Mouse (Mus musculus): ENCODE data around the gene Ly6g6c.

Gene Ly6g6c

DNA sequence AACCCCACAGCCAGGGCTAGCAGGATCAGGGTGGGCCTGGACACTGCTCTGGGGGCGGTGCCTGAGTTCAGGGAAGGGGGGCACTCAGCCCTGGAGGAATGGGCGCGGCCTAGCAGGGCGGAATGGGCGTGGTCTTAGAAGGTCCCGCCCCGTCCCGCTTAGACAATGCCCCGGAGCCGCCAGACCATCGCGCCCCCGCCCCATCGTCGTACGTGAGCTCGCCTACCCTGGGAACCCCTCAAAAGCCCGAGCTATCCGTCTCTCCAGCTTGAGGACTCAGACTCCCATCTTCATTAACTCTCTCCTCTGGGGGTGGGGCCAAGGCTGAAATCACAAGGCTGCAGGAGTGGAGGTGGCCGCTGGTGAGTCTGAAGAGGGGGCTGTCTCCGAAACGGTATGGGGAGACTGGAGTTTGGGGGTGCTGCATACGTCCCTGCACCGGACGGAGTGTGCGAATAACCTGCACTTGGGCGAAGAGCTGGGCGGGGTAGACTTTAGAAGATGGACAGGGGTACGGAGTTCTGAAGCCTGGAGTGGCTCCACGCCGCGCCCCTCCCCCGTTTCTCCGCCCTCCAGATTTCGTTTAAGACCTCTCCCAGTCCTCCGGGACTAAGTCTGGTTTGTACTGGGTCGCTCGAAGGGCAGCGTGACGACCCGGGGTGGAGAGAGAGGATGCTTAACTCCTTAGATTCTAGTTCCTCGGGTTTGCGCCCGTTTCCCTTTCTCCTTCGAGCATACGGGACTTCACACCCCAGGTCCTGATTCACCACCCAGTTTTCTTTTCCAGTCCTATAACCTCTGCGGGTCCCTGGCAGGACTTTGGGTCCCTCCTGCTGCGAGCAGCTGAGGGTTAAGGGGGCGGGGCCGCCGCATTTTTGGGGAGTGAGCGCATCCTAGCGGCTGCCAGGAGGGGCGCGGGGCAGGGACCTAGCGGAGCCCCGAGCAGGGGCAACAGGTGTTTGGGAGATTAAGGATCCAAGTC is 6.0 kb upstream of the Ly6g6c start, which contains the start of gene Ddah2:
Gene Ddah2, plus strand, starts transcription at position 125 of the 982 bp plus-strand sequence.
- peak; percentile 87 for DNase-seq

DNA sequence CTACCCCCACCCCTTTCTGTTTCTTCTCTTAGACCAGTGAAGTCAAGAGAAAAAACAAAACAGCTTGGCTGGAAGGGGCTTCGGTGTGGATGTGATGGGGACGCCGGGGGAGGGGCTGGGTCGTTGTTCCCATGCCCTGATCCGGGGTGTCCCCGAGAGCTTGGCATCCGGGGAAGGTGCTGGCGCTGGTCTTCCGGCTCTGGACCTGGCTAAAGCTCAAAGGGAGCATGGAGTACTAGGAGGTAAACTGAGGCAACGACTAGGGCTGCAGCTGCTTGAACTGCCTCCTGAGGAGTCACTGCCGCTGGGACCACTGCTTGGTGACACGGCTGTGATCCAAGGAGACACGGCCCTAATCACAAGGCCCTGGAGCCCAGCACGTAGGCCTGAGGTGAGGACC is 5.1 kb upstream of the Ly6g6c start:
- peak; percentile 68 for DNase-seq

DNA sequence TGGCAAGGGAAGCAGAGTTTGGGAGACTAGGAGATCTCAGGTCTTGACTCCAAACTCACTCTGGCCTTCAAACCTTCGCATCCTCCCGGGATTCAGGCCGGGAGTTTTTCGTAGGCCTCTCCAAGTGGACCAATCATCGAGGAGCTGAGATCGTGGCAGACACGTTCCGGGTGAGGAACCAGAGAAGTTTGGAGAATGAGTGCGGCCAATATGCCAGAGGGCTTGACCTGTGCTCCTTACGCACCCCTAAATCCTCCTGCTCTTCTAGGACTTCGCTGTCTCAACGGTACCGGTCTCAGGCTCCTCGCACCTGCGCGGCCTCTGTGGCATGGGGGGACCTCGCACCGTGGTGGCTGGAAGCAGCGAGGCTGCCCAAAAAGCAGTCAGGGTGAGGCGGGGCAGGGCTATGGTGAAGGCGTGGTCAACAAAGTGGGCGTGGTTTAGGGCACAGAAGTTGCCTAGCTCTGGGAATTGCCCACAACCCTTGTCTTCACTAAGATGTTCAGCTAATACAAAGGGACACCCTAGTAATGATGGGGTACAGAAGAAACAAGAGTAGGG is 4.4 kb upstream of the Ly6g6c start:
- DNase-seq = peak; percentile 59

DNA sequence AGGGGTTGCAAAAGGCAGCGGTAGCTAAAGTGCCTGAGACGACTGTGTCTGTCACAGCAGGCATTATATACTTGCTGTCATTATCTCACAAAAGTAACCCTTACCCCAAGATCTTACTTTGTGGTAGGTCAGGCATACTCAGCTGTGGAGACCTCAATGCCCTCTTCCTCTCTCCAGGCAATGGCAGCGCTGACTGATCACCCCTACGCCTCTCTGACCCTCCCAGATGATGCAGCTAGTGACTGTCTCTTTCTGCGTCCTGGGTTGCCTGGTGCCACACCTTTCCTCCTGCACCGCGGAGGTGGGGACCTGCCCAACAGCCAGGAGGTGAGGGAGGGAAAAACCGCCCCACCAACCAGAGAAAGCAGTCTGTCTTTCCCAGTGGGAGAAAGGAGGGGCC is 3.9 kb upstream of the Ly6g6c start:
- peak; percentile 49 for DNase-seq

DNA sequence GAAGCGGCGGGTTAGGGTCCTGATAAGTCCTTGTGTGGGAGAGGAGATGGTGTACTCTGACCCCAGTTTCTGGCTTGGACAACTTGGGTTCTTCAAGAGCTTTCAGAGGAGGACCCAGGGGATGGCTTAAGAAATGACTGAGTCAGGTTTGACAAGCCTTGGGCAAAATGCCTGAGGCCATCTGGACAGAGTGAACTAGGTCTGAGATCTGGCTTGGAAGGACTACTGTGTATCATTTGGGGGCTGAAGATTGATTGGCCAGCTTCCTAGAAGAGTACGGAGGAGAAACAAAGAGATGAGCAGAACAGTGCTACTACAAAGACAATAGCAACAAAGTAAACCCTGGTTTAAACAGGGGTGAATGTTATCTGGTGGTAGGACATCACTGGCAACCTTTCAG is 1.7 kb upstream of the Ly6g6c start:
- DNase-seq = no peak

DNA sequence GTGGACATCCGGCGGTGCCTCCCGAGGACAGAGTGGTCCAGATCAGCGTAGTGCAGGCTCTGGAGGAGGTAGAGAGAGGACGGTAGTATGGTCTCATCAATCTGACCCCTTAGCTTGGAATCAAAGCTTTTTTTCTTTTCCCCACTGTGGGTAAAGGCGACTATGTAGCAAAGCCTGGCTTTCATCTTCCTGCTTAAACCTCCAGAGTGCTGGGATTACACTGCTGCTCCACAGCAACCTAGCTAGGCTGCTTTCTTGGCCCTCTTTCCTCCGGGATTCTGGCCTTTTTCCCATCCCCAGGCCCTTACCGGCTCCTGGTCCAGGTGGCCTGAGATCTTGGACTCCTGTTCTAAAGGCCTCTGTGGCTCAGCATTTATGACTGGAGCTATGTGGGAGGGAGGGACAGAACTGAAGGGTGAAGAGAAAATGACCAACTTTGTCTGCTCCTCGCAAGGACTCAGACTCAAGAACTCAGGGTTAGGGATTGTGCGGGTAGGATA is 760 bp upstream of the Ly6g6c start:
- peak; percentile 85 for DNase-seq

DNA sequence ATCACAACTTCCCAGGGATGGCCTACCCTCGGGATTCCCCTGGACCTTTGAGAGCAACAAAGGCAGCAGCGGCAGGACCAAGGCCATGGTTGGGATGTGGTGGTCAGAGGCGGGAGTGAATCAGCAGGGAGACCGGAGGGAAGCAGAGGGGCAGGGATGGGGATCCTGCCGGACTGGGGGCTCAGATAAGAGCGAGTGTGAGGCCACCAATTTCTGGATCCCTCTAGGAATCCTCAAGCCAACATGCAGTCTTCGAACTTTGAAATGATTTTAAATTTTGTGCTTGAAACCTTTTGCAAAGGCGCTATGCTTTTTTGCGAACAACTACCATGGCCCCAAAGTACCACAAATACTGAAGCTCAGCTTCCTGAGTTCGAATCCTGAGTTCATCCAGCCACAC is 896 bp downstream of the Ly6g6c start, which contains the start of gene Mpig6b:
Gene Mpig6b, minus strand, starts transcription at position 101 of the 400 bp plus-strand sequence.
- DNase-seq = no peak

DNA sequence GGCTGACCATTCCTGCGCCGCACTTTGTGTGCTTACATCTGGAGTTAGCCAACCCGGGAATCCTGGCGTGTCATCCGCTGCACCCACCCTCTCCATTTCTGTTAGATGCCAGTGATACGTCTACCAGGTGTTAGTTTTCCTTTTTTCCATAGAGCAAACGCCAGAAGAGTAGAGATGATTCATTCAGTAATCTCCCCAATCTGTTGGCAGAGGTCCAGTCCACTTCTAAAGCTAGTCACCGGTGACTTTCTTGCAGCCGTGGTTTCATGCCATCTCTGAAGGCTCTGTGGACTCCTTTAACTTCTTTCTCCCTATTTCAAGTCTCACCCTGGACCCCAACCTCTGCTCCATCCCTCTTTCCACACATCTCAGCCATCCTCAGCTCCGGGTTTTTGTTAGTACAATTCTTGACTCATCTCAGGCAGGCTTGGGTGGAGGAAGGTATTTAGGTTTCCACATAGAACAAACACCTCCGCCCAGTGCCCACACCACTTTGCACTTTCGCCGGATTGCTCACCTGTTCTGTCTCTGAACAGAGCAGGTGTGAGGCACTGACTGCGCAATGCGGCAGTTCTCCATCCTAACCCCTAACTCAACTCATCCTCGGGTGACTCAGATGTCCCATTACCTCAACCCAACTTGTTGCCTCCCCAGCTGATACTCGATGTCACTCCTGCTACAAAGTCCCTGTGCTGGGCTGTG is 3.2 kb downstream of the Ly6g6c start:
- DNase-seq = no peak

DNA sequence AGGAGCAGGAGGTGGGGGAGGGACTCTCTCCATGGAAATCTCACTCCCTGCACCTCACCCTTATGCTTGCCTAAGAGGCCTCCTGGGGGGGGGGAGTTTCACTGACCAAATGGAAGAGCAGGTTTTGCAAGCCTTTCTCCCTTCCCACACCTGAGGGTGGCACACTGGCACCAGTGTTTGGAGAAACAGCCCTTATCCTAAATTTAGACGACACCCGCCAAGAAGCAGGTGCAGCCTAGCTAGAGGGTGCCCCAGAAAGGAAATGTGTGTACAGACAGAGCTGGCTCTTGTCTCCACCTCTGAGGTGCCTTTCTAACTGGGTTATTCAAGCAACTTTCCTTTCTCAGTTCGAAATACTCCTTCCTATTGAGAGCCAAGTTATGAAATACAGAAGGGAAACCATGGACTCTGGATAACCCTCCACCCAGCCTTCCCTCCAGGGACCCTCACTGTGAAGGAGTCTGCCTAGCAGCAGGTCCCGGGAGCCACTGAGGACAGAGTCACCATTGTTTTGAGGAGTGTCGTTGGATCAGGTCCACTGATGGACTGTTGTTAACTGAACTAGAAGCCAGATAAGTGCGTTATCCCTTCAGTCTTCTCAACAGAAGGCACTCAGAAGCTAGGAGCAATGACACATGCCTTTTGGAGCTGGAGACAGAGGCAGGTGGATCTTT is 5.5 kb downstream of the Ly6g6c start:
- peak; percentile 96 for DNase-seq

DNA sequence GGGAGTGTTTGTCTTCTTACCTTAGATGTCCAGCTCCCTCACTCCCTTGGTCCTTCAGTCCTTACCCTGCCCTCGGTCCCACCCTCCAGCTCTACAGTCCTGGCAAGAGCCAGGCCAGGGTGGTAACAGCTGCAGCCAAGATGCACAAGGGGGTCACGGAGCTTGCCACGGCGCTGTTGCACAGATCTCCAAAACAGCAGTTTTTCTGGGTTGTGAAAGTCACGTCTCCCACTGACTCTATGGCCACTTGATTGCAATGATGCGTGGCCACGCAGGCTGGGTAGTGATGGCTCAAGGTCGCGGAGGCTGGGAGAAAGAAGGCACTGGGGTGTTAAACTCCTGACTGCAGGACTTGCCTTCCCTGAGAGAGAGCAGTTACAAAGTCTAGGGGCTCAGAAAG is 6.3 kb downstream of the Ly6g6c start:
- DNase-seq = peak; percentile 66

DNA sequence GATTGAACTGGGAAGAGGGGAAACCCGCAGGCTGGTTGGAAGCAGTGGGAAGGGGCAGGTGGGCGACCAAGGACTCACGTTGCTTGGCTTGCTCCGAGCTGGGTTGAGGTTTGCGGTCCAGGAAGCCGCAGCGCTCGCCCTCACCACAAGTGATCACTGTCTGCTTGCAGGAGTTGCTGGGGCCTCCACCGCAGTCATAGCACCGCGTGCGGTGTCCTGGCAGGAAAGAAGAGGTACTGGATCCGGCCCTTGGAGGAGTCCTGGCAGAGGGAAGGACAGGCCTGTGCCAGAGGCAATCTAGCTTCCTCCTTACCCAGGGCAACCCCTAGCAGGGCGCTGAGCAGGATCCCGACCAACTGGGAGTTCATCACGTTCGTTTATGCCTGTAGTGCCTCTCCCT is 8.9 kb downstream of the Ly6g6c start:
- DNase-seq = peak; percentile 93

DNA sequence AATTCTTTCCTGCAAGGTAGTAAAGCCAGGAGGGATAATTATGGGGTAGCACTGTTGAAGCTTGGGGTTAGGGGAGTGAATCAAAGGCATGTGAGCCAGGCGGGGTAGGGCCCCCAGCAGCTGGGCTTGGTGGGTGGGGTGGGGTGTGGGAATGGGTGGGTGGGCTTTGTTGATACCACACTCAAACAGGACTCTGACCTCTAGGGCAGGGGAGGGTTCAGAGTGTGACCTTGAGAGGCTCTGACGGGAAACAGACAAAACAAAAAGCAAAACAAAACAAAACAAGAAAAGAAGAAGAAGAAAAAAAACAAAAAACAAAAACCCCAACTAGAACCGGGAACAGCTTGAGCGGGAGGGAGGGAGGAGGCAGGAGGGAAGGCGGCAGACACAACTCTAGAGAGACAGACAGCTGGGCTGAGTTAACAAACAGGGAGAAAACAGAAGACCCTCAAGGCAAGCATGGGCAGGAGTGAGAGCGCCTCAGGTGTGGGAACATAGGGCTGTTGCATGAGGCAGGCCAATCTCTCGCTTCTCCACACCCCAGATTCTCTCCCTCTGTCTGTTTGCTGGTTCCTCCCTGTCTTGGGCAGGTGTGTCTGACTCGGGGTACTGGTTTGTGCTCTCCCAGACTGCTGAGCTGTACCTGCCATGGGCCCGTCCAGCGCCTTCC is 11.5 kb downstream of the Ly6g6c start, which contains the start of gene Ly6g6e:
Gene Ly6g6e, plus strand, starts transcription at position 396 of the 670 bp plus-strand sequence.
- DNase-seq = no peak

DNA sequence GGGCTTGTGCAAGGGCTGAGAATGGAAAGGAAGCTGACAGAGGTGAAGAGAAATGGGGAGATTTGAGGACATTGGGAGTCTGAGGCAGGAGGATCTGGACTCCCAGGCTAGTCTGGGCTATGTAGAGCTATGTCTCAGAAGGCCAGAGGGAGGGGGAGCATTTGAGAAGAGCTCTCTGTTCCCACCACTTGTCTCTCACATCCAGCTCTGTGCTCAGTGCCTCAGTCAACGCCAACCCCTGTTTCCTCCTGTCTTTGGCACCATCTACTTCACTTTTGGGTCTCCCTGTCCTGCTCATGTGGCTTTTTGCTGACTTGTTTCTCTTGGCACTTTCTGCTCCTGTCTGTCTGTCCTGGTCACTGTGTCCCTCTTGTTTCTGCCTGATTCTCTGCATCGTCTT is 12.1 kb downstream of the Ly6g6c start:
- DNase-seq = peak; percentile 54

DNA sequence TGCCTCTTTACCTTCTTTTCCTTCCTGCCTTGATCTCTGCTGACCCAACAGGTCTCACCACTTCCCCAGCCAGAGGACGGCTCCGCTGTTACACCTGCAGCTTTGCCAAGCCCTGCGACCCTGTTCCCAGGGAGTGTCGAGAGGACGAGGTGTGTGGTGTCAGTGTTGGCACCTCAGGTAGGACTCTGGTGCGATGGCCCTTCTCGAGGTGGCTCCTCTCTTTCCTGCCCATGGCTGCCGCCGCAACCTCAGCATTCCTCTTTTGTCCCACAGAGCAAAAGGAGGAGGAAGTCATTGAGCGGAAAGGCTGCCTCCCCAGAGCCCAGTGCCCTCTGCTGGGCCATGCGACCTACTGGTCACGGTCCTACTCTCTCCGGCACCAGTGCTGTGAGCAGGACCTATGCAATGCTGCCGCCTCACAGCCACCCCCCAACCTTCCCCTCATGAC is 12.6 kb downstream of the Ly6g6c start, which contains the start of gene Ly6g6d:
Gene Ly6g6d, minus strand, starts transcription at position 280 of the 448 bp plus-strand sequence.
- DNase-seq = peak; percentile 76

DNA sequence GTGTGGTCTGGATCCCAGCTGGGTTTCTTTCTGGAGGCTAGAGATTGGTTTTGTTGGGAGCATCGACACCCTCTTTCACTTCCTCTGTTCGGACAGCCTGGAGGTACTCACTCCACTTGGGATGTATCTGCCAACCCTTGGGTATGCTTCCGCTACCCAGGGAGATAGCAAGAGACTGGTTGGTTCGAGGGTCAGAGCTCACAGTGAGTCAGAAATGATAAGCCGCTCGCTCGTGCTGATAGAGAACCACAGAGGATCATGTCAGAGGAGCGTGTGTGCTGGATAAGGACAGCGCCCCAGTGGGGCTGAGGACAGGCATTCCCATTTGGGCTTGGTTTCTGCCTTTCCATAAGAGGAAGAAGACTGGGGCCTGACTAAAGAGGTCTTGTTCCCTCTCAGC is 14.6 kb downstream of the Ly6g6c start:
- DNase-seq = no peak

DNA sequence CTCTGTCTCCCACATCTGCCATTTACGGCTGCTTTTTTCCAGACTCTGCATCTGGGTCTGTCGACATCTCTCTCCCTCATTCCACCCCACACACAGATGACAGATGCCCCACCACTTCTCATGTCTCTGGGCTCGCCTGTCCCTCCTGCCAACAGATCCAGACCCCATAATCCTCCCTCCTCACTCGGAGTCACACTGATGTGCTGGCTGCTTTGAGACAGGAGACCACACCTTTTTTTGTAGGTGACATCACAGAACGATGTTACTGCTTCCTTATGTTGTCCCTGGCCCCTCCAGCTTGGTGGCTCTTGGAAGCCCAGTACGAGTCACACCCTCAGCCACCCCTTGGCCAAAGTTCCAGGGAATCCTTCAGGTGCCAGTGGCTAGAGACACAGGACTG is 15.1 kb downstream of the Ly6g6c start:
- DNase-seq = no peak

DNA sequence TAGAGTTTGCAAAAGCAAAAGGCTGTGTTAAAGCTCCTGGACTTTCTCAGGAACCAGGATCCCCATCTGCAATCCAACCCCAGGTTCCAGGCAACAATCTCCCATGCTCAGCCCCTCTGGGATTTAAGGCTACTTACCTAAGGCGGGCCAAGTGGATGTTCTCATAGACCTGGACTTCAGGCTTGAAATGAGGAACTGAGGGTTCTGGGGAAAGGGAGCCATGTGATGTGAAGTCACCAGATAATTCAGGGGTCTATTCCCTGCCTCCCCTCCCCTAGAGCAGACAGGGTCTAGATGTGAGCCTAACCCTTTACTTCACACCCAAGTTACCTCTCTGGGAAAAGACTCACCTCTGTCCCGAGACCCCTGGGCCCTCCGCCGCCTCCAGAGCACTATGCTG is 15.5 kb downstream of the Ly6g6c start:
- no peak for DNase-seq

DNA sequence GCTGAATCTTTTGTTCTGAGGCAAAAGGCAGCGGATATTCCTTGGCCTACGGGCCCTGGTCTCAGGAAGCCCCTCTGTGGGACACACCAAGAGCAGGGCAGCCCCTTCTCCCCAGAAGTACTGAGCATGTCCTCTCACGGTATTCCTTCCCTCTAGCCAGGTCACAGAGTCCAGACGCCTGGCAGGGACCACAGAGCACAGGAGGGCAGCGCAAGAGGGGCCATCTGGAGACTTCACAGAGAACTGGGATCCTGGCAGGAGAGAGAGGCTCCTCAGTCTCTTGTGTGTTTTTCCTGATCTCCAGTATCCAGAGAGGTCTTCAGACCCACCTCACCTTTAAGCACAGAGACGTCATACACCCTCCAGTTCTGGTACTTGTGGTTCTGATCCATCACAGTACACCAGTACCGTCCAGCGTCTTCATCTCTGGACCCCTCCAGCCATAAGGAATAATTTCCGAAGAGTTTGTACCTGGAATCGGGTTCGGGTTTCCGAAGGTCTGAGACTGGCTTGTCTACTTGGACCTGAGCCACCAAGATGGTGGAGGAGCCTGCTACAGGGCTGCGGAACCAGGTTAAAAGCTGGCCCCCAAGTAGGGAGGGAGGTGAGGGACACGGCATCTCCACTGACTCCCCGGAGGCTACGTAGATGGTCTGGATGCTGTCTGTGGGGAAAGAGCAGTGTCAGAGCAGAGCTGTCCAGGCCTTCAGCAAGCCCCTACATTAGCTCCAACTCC is 17.8 kb downstream of the Ly6g6c start:
- peak; percentile 89 for DNase-seq

DNA sequence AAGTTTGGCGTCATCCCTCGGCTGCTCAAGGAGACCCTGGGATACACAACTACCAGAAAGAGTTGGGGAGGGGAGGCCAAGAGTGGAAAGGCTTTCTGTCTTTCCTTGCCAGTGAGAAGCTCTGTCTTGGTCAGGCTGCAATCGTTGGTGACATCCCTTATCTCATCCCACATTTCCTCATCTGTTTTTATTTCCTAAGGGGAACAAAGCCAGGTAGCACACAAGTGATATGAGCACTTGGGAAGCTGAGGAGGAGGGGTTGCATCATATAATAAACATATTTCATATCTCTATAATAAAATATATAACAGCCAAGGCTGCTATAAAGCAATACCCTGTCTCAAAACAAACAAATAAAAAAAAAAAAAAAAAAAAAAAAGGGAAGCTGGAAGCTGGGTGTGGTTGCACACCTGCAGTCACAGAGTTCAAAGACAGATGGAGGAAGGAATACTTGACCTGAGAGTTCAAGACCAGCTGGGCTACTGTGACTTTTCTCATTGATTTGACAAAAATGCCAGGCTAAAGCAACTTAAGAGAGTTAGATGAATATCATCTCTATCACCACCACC is 18.8 kb downstream of the Ly6g6c start:
- DNase-seq = no peak

DNA sequence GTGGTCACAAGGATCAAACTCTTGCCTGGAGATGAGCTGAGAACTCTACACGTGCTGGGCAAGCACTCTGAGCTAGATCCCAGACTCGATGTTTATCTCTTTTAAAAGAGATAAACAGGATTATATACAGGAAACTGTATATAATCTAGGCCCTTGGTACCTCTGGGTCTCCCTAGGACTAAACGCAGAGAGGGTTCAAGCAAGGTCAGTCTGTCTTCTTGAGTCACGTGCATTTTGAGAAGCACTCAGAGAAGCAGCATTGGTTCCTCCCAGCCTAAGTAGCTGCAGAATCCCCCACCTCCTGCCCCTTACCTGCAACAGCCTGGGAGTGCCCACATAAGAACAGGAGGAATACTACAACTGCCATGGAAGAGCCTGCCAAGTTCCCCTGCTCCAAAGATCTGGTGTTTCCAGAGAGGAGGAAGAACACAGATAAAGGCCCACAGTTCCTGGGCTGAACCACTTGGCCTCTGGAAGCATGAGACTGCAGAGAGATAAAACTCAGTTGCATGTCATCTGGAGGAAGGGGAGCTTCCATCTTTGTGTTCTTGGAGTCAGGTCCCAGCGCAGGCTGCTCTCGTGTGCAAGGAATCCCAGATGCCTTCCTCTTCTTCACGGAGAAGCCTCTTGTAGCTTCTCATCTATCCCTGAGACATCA is 20.1 kb downstream of the Ly6g6c start, which contains the start of gene Ly6g6f:
Gene Ly6g6f, minus strand, starts transcription at position 403 of the 658 bp plus-strand sequence.
- no peak for DNase-seq

Data from cerebellum, adult 9-11 months (tissue).